ENCODE assay signal across 9 mouse cellular contexts in genomic region chr11:102145471-102146001, GRCm38 (mm10). TPM values are rescaled to one million over a fixed set of nuclear protein-coding genes. Genes with fewer than 3 reads are reported as not detected.
DNase-seq lines count a peak whose midpoint lies in the region; ATAC-seq and TF ChIP-seq lines count a peak whose summit lies in the region.
"Had no signal": no experiment of that assay in that cellular context is flagged by ENCODE, and none has a peak within 500 bp of the region (broad histone marks: within the 10 kb centered on the region; RNA-seq: fewer than 3 reads in every experiment).

Gene Nags (plus strand): TSS chr11:102145513.

- no peak within 1 kb of the TSS for H3K9ac ChIP-seq in heart, postnatal 0 days (replicated peaks; ENCODE audit: low read depth, low read length)
- no peak within 1 kb of the TSS for H3K9ac ChIP-seq in intestine, embryonic 14.5 days (ENCODE audit: low read length)
- no peak within 1 kb of the TSS for H3K9ac ChIP-seq in neural tube, embryonic 11.5 days (ENCODE audit: low read length)

- no peaks in the 10 kb centered on the region for H3K36me3 ChIP-seq in heart, postnatal 0 days (replicated peaks; ENCODE audit: control insufficient read depth, insufficient read depth, low read length)
- H3K36me3 ChIP-seq in intestine, embryonic 14.5 days (ENCODE audit: control insufficient read depth, insufficient read depth, low read length): no peaks in the 10 kb centered on the region
- H3K36me3 ChIP-seq in neural tube, embryonic 11.5 days (ENCODE audit: control insufficient read depth, insufficient read depth, low read length): no peaks in the 10 kb centered on the region

- H3K4me1 ChIP-seq in heart, postnatal 0 days (ENCODE audit: control insufficient read depth, insufficient read depth): peaks cover 11% of the 10 kb centered on the region
- H3K4me1 ChIP-seq in intestine, embryonic 14.5 days (replicated peaks; ENCODE audit: control insufficient read depth, insufficient read depth, low read length): peaks cover 8% of the 10 kb centered on the region
- H3K4me1 ChIP-seq in neural tube, embryonic 11.5 days (ENCODE audit: control insufficient read depth, insufficient read depth, low read length): no peaks in the 10 kb centered on the region; the same call in 1 of the 2 replicates

- ATAC-seq in heart, postnatal 0 days (ENCODE audit: insufficient read depth, low read depth): no peak; the same call in 1 of the 2 replicates
- ATAC-seq in intestine, embryonic 14.5 days (replicated peaks; ENCODE audit: low FRiP score, low TSS enrichment, low read depth): 0 out of 2 replicates have a peak, but pooled peaks have one; percentile 32
- no peak for ATAC-seq in neural tube, embryonic 11.5 days (ENCODE audit: insufficient read depth, low FRiP score, low TSS enrichment)

- intact Hi-C loops in heart, postnatal 25 days (cut with DNase I): no loop called here
- intact Hi-C loops in left cerebral cortex, postnatal 25 days (cut with DNase I): no loop called here
- intact Hi-C loops in left cerebral cortex, postnatal 4 days (cut with DNase I): no loop called here

- no peaks in the 10 kb centered on the region for H3K9me3 ChIP-seq in heart, postnatal 0 days (replicated peaks; ENCODE audit: control insufficient read depth, low read length)
- no peaks in the 10 kb centered on the region for H3K9me3 ChIP-seq in intestine, embryonic 14.5 days (ENCODE audit: control insufficient read depth, low read length)
- H3K9me3 ChIP-seq in neural tube, embryonic 11.5 days (ENCODE audit: control insufficient read depth, low read length): no peaks in the 10 kb centered on the region

- no peak for TF ChIP-seq EP300 in heart, postnatal 0 days (IDR thresholded peaks at IDR 0.05; ENCODE audit: low read depth)

- peaks cover 58% of the 10 kb centered on the region for H3K27me3 ChIP-seq in heart, postnatal 0 days (ENCODE audit: control insufficient read depth, insufficient read depth, low read length)
- peaks cover 54% of the 10 kb centered on the region for H3K27me3 ChIP-seq in intestine, embryonic 14.5 days (replicated peaks; ENCODE audit: control insufficient read depth, insufficient read depth, low read length)
- H3K27me3 ChIP-seq in neural tube, embryonic 11.5 days (ENCODE audit: control insufficient read depth, insufficient read depth, low read length): peaks cover 60% of the 10 kb centered on the region

- no peak for TF ChIP-seq CTCF in heart, postnatal 0 days (IDR thresholded peaks at IDR 0.05; ENCODE audit: low read depth)

- H3K4me2 ChIP-seq in heart, postnatal 0 days (ENCODE audit: low read depth, low read length): peak within 1 kb of the TSS; percentile 59
- peak within 1 kb of the TSS; percentile 49 for H3K4me2 ChIP-seq in intestine, embryonic 14.5 days (ENCODE audit: low read length)
- peak within 1 kb of the TSS; percentile 30 for H3K4me2 ChIP-seq in neural tube, embryonic 11.5 days (ENCODE audit: low read depth)

- 3% methylated on average over 50 of the region's 50 CpGs for WGBS in heart, postnatal 0 days
- 1% methylated on average over 50 of the region's 50 CpGs for WGBS in intestine, embryonic 14.5 days
- WGBS in neural tube, embryonic 11.5 days: 2% methylated on average over 50 of the region's 50 CpGs

- H3K4me3 ChIP-seq in heart, postnatal 0 days (ENCODE audit: low read depth, low read length): peak within 1 kb of the TSS; percentile 38
- H3K4me3 ChIP-seq in intestine, embryonic 14.5 days (ENCODE audit: low read depth, low read length): peak within 1 kb of the TSS; percentile 17
- H3K4me3 ChIP-seq in neural tube, embryonic 11.5 days (ENCODE audit: low read depth, low read length): peak within 1 kb of the TSS; percentile 24

- no peak within 1 kb of the TSS for H3K27ac ChIP-seq in heart, postnatal 0 days (ENCODE audit: low read depth)
- no peak within 1 kb of the TSS for H3K27ac ChIP-seq in intestine, embryonic 14.5 days (ENCODE audit: low read depth)
- no peak within 1 kb of the TSS for H3K27ac ChIP-seq in neural tube, embryonic 11.5 days (ENCODE audit: low read depth, low read length)
- H3K27ac ChIP-seq: macrophage had no signal

- DNase-seq in heart, postnatal 0 days (ENCODE audit: low spot score): no peak
- DNase-seq in heart, postnatal 25 days (ENCODE audit: low spot score): no peak
- peak; percentile 29 for DNase-seq in embryo, embryonic 10.5 days (ENCODE audit: low spot score)
- no peak for DNase-seq in intestine, embryonic 14.5 days (ENCODE audit: low spot score)
- DNase-seq in neural tube, embryonic 11.5 days (ENCODE audit: low spot score): no peak
- DNase-seq in left cerebral cortex, postnatal 25 days (ENCODE audit: low spot score in 2 of 2): no peak
- DNase-seq in urinary bladder, adult 18-20 months (ENCODE audit: low spot score in 2 of 2): no peak
- DNase-seq in left cerebral cortex, postnatal 4 days: no peak

RNA-seq across cellular contexts. Expression of gene Nags, which starts in this region (rescaled TPM):
- total RNA-seq in heart, postnatal 0 days (2014; rRNA removed; ENCODE audit: low replicate concordance): not detected in 2 replicates
- polyA plus RNA-seq in heart, postnatal 0 days (2015; fragmentation: Nextera tagmentation; extraction: Ambion mirVana): not detected in 2 replicates
- total RNA-seq in heart, postnatal 25 days (2021): not detected
- 1.7 and 3.4 TPM in 2 replicates for polyA plus RNA-seq in intestine, embryonic 14.5 days (2014; fragmentation: Nextera tagmentation; extraction: Ambion mirVana)
- polyA plus RNA-seq in neural tube, embryonic 11.5 days (2014; fragmentation: Nextera tagmentation; extraction: Ambion mirVana): not detected in 2 replicates
- not detected for total RNA-seq in left cerebral cortex, postnatal 25 days (2021)
- under 1 TPM in 1 of 2 experiments, not detected in 1; 0.16 TPM for total RNA-seq in left cerebral cortex, postnatal 4 days (2021)
- polyA plus RNA-seq: macrophage had no signal
